Mouse (Mus musculus) G1E-ER4 (cell line): ENCODE data around the gene Lrrc2. TPM values are rescaled to one million over a fixed set of nuclear protein-coding genes. Genes with fewer than 3 reads are reported as not detected.

ENCODE experiments used
- GATA1 ChIP-seq: IDR thresholded peaks from one replicate; pipeline ENCODE4 v1.8.0; 2012; ENCODE audit warnings: low read length, inconsistent platforms
- polyA plus RNA-seq: library from polyadenylated mRNA; stranded (reverse); fragments of >175 nt; gene quantifications from 2 replicates; pipeline ENCODE4 v1.2.3, GENCODE M21; 2012

Lrrc2 gene
- polyA plus RNA-seq = not detected in 2 replicates

DNA sequence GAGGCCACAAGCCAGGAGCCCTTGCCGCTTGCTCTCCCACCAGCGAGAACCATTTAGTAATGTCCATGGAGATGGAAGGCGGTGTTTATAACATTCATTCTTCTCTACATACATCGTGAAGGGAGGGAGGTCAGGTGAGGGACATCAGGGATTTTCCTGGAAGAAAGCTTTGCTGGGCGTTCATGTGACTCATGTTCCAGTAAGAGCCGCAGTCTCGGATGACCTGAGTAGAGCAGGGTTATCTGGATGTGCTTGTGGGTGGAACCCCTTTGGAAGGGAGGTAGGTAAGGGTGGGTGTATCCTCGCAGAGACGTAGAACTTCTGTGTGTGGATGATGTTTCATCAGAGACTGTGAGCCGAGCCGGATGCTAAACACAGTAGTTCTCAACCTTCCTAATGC is at the start of gene Lrrc2:
TSS of gene Lrrc2 (plus strand) at position 149 of the 400 bp plus-strand sequence.
- no peak for TF ChIP-seq GATA1

DNA sequence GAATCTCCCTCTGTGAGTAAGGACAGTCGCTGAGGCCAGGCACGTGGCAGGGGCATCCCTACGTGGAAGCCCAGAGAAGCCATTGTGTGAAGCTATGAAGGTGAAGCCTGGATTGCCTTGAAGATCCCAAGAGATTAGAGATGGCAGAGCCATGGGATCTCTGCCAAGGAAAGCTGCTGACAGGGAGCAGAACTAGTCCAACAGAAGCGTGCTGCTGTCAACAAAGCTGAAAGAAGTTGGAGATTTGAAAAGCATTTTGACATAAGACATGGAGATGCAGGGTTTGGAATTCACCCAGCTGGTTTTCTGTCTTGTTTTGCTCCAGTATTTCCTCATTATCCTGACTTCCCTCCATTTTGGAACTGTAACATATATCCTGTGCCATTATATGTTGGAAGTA is 49.1 kb upstream of the Lrrc2 start:
- no peak for TF ChIP-seq GATA1

DNA sequence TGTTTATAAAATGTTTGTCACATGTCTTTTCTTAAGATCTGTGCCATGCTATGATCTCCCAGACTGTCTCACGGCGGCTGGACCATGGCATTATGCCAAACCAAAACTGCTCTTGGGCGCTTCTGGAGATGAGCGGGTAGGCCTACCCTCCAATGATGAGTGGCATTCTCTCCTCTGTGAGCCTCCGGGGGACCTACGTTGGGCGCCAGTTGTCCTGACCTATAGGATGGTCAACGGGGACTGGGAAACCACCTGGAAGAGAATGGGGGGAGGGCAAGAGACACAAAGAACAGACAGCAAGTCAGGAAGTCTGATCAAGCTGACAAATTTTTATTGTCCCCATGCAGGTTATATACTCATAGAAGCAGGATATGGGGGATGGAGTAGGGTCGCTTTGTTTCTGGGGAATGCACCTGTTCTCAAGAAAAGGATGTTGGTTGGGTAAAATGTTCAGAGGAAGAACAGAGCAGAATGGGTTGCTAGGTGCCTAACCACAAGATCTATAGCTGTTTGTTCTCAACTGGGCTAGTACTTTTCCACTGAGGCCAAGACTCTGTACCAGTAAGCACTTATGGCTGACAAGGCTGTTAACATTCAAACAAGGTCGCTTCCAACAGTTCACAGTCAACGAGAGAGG is 44.0 kb upstream of the Lrrc2 start:
- TF ChIP-seq GATA1 = no peak

DNA sequence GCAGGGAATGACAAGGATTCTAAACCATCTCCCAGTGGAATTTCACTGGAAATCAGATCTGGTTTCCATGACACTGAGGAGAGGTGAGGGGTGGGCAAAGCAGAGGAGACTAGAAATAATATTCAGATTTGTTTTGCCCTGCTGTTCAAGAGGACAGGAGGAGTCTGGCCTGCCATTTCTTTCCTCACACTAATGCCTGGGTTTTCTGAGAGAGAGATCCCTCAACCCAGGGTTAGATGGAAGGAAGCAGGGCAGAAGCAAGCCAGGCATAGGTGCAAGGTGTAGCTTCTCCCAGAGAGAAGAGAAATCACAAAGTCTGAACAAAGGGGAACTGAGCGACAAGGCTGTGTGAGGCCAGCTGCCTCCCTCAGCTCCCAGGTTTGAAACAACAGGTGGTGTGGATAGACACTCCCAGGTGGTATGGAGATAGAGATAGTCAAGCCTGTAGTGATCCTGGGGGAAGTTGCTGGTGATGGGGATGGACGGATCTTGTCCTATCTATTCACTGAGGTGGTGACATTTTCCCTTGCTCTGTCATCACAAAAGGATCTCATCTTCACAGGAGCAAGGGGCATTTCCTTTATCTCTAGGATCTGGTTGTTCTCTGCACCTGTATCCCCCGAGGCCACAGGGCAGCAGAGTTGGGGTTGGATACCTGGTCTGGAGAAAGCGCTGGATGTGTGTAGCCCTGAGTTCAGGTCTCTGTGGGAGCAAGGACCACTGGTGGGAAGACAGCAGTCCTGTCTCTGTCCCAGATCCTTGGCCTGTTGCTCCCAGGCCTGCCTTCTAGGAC is 43.3 kb upstream of the Lrrc2 start:
- no peak for TF ChIP-seq GATA1

DNA sequence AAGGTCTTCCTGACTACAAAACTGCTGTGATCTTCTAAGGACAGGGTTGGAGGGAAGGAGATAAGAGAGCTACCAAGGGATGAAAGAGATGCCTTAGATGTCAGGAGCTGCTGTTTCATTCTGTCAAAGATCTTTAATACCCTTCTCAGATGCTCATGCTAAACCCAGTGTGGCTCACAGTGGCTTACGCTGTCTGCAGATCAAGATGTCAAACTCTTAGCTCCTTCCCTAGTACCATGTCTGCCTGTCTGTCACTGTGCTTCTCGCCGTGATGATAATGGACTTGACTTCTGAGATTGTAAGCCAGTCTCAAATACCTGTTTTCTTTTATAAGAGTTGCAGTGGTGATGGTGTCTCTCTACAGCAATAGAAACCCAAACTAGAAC is 42.7 kb upstream of the Lrrc2 start:
- no peak for TF ChIP-seq GATA1

DNA sequence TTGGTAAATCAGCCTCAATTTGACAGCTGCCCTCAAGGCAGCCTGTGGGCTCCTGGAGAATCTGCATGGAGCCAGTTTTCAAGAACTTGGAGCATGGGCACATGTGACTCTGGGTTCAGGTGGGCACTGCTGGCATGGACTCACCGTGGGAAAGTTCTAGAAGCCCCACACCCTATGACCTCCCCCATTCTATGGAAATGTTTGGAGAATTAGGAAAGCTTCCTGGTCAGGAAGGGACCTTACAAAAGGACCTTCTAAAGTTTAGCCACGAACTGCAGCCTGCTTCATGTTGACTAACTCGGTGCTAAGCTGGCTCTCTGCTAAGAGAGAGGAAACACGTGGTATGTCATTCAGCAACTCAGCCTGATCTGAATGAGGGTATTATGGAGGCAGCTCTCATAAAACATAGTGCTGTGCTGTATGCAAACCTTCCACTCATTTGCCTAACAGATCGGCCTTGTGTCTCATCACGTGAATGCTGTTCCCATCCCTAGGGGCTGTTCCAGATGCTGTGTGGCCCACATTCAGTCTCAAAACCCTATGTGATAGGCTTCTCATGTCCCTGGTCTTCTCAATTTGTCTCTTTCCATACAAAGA is 41.9 kb upstream of the Lrrc2 start:
- no peak for TF ChIP-seq GATA1

DNA sequence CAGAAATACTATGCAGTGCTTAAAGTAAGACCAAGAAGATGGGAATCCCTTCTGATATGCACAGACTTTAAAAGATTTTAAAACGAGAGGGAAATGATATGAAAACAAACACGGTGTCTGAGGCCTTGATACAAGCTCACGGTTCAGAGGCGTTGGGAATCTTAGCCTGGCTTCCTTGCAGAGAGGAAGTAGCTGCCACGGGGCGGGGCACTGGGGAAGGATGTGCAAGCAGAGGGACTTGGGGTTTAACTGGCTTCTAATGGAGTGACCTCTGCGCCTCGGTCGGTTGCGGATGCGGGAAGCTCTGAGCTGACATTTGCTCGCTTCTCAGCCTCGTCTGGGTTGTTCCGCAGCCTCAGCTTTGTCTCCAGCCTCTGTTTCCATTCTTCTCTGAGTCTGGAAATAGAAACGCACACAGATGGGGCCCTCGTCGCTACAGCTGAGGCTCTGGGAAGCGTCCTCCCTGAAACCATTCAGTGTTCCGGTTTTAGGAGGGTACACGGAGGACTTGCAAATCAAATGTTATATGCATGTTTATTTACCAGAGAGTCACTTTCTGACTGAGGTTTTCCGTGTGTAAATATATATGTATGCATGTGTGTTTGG is 36.6 kb upstream of the Lrrc2 start:
- TF ChIP-seq GATA1 = no peak

DNA sequence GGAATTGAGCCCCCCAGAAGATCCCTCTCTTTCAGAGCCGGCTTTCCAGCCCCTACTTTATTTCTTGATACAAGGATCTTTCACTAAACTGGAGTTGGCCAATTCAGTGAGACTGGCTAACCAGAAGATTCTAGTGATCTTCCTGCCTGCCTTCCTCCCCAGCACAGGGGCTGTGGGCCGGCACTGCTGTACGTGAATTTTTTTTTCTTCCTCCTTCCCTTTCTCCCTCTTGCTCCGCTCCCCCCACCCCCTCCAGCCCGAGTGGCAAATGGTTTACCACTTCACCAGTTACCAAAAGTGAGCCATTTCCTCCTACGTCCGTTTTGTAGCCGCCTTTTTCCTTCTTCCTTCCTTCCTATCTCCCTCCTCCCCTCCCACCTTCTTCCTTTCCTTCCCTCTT is 35.9 kb upstream of the Lrrc2 start:
- no peak for TF ChIP-seq GATA1

DNA sequence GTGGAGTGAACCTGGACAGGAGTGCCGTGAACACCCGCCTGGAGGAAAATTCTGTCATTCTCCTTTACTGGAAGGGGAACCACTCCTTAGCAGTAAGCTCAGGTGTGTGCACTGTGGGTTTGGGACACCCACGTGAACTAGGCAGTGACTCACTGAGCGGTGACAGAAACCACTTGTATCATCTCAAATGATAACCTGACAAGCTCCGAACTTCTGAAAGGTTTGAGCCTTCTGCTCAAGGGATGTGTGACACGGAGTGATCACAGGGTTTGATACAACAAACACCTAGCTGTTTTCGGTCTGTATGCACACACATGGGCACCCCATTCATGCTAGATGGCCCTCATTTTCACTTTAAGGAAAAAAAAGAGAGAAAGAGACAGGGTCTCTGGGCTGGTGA is 34.6 kb upstream of the Lrrc2 start, which contains the start of gene Fam240a:
TSS of gene Fam240a (minus strand) at position 76 of the 400 bp plus-strand sequence.
- TF ChIP-seq GATA1 = no peak

DNA sequence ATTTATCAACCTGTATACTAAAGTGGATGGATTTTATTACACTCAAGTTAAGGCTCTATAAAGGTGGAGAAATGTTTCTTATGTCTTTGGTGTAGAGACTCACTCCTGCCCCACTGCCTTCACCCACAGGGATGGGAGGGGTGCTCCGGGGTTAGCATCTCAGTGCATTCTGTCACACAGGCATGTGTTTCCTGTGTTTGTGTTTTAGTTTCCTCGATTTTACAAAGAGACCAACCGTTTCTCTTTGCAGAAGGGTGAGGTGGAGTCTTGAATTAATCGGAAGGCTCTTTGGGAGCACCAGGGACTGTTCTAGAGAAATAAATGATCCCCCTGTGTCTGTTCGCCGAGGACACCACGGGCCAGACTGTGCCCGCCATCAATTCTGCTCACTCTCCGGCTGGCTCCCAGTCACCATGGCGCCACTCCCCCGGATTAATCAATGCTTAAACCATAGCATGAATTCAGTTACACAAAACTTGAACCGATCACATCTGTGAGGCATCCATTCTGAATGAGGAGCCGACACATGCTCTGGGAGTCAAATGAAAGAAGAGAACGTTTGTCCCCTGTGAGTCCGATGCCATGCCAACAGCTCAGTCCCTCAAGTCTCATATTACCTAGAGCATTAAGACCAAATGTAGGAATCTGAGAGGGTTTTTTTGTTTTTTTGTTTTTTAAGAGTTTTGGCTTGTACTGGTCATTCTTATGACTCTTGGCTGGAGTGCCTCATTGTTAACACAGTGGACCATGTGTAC is 30.5 kb upstream of the Lrrc2 start:
- no peak for TF ChIP-seq GATA1

DNA sequence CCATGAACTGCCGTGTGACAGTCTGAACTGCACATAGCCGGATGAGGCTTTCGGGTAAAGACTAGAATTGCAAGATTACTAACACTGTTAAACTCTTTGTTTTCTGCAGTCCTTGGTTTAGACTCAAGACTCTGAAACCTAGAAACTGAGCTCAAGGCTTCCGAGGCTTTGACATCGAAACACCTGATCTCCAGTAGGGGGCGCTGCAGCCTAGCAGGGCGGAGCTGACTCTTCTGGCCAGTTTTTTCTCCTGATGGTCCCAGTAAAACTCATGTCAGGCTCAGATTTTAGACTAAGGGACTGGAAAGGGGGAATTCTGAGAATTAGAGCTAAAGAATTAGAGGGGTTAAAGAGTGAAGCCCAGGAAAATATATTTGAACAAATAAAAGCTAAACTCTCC is 28.6 kb upstream of the Lrrc2 start:
- no peak for TF ChIP-seq GATA1

DNA sequence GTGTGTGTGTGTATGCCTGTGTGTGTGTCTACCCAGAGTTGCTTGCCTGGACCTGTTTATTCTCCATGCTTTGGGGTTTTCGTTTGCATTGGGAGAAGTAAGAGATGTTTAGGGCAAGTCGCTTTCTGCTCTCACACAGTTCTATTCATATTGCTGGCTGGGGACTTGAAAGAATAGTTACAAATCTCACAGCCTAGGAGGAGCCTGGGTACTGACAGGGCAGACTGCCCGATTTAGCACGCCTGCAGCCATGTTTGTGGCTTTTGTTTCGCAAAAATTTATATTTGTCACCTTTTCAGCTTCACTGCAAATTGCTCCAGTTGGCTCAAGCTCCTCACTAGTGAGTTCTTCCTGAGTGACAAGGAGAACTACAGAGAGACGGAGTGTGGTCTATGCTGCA is 19.8 kb upstream of the Lrrc2 start:
- TF ChIP-seq GATA1 = no peak

DNA sequence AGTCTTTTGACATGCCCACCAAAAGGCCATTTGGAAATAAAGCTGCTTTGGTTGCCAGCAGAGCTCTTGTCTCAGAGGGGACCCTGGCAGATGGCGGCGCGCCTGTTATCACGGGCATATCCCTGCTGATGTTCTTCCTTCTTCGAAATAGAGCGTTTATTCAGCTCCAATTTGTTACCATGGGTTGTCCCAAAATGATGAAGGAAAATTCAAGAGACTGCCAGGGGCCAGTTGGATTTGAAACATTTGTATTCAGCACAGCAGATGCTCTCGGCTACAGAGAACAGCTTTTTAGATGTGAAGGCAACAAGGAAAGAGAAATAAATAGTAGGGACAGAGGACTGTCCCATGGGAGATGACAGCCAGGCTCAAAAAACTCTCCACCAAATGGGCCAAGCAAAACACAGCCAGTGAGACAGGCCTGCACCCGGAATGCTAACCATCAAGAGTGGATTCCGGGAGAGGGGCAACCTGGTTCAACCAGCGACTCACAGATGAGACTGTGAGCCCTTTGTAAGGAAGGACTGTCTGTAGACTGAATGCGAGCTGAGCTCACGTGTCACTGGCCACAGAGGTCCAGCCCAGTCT is 17.4 kb upstream of the Lrrc2 start:
- TF ChIP-seq GATA1 = no peak

DNA sequence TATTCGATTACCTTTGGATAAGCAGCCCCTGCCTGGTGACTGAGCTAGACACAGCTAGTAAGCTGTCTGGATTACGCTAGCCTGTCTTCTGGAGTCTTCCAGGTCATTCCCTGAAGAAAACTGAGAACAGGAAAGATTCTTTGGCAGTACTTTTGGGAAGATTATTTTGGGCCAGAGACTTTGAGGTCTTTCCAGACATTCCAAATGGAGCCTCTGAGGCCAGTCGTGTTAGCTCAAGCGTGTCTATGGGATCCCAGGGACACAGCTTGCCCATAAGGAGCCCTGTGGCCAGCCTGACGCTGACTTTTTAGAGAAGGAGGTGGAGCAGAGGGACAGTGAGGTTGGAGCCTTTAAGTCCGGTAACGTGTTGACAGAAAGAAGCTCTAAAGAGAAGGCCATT is 15.4 kb upstream of the Lrrc2 start:
- no peak for TF ChIP-seq GATA1
